Mouse (Mus musculus) heart, postnatal 25 days (tissue): ENCODE data around the gene Gdi2. TPM values are rescaled to one million over a fixed set of nuclear protein-coding genes. Genes with fewer than 3 reads are reported as not detected.

Experiments used
- DNase-seq: peaks from one replicate; pipeline ENCODE4 v3.0.0; 2022; ENCODE audit warnings: low spot score
- intact Hi-C: fragments of 180-260 bp; cut with DNase I; formaldehyde crosslinking; loops from one replicate; pipeline ENCODE4 v1.15.1; 2025
- total RNA-seq, 2 experiments: library from RNA; stranded (reverse); gene quantifications; 2 replicates each; pipeline ENCODE4 v1.2.3; 2021

Gene Gdi2
- total RNA-seq, 2 experiments from 2014 or later: 241 to 258 TPM

GRCm38 (mm10) chr13:3544077-3544874 lies 6.4 kb downstream of the Gdi2 start:
- no peak for DNase-seq
- intact Hi-C loops: no loop called here

GRCm38 (mm10) chr13:3544925-3545324 lies 7.1 kb downstream of the Gdi2 start:
- intact Hi-C loops: no loop called here
- no peak for DNase-seq

DNA sequence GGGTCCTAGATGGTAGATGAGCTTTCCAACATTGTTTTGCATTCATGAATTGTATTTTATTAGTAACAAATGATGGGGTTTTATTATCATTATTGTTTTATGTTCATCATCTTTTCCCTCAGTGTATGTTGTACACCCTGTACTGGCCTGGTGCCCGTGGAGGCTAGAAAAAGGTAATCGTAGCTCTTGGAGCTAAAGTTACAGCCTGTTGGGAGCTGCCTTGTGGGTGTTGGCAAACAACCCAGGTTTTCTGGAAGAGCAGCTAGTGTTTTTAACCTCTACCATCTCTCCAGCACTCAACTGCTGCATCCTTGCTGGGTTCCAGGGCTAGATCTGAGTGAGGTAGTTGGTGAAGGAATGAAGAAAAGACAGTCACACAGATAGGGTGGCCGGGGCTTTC lies 9.5 kb downstream of the Gdi2 start:
- intact Hi-C loops: no loop called here
- no peak for DNase-seq

- intact Hi-C loops: no loop called here
- no peak for DNase-seq
Observed at GRCm38 (mm10) chr13:3547856-3548255, 10.0 kb downstream of the Gdi2 start.

GRCm38 (mm10) chr13:3563130-3563529 lies 25.3 kb downstream of the Gdi2 start:
- intact Hi-C loops: loop anchor here (10.0 kb wide), 1 partner anchor 158 kb away; no protein-coding TSS in a partner anchor
- DNase-seq: no peak

- no peak for DNase-seq
- intact Hi-C loops: loop anchor here (10.0 kb wide), 1 partner anchor 159 kb away; no protein-coding TSS in a partner anchor
Observed at GRCm38 (mm10) chr13:3563953-3564352, 26.1 kb downstream of the Gdi2 start.

DNA sequence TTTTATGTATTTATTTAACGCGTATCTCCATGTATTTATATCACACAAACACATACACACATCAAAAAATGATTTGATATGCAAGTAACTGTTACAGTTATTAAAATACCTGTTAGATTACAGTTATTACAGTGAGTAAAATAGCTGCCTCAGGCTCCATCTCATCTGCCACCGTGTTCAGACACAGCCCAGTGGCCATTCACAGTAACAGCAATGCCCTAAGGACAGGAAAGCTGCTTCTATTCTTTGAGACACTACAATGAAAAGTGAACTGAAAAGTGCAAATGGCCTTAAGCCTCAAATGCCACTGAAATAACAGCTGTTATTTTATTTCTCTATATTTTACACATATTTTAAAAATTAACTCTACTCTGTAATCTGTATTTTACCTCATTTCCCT lies 52.9 kb downstream of the Gdi2 start:
- intact Hi-C loops: loop anchor here (10.0 kb wide), 1 partner anchor 186 kb away; no protein-coding TSS in a partner anchor
- no peak for DNase-seq

DNA sequence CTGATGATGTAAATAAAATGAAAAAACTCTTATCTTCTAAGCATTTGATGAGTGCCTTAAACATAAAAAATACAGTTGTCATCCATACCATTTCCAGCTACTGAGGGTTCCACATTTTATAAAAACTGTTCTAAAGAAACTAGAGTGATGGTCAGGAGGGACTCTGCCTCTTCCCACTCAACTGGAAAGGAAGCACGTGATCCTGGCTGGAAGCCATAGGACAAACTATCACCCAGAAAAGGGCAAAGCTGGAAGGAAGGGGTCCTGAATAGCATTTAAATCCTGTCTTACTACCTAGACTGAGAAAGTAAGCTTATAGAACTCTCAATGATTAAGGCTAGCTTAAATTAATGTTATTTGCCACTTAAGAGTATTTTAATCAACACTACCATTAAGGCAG lies 56.4 kb downstream of the Gdi2 start:
- intact Hi-C loops: loop anchor here (10.0 kb wide), 1 partner anchor 190 kb away; no protein-coding TSS in a partner anchor

GRCm38 (mm10) chr13:3596232-3596631 lies 58.4 kb downstream of the Gdi2 start:
- intact Hi-C loops: loop anchor here (10.0 kb wide), 1 partner anchor 191 kb away; no protein-coding TSS in a partner anchor
- no peak for DNase-seq

More for the DNA sequence above, 56.4 kb downstream of the Gdi2 start:
- DNase-seq: no peak

DNA sequence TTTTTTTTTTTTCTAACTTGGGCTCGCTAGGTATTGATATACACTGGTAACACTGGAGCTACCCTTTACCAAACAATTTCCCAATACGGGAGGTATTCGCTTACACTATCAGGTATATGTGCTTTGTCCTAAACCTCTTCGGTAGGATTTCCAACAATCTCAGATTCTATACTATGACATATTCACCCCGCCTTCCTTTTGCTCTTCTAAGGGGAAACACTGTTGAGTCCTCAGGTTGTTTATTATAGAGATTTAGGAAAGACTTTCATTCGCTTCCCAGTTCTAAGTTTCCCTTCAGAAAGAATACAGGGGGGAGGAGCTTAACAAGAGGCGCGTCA lies 71.9 kb downstream of the Gdi2 start:
- intact Hi-C loops: loop anchor here (2.0 to 5.0 kb wide), 2 partner anchors 25 to 72 kb away; partner anchors contain the start of genes Asb13 and Gdi2

DNA sequence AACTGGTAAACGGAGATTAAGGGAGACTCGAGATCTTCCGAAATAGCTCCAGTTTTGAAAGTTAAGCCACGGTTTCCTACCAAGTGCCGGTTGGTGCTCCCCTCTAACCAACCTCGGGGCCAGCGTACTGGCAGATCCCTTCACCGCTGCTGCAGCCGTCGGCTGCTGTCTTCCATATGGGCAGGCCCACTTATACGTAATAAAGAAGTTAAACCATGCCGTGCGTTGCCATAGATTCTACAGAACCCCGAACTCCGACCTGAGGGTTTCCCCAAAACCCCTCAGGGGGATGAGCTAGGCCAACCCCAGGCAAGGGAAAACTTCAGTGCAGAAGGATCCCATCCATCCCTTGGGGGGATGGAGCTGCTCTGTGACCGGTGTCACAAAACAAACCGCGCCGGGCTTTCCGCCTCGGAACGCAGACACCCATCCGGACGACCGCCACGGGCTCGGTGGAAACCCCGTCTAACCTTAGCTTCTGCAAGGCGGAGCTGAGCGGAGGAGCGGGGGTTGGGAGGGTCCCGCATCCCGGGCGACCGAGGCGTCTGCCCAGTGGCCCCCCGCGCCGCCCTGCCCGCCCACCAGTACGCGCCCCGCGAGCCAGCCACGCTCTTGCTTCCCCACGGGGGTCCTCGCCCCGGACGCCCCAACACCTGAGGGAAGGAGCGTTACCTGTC lies 72.4 kb downstream of the Gdi2 start:
- DNase-seq: peak; percentile 7
- intact Hi-C loops: loop anchor here (2.0 to 5.0 kb wide), 2 partner anchors 25 to 73 kb away; partner anchors contain the start of genes Asb13 and Gdi2

More for the DNA sequence above, 71.9 kb downstream of the Gdi2 start:
- no peak for DNase-seq

DNA sequence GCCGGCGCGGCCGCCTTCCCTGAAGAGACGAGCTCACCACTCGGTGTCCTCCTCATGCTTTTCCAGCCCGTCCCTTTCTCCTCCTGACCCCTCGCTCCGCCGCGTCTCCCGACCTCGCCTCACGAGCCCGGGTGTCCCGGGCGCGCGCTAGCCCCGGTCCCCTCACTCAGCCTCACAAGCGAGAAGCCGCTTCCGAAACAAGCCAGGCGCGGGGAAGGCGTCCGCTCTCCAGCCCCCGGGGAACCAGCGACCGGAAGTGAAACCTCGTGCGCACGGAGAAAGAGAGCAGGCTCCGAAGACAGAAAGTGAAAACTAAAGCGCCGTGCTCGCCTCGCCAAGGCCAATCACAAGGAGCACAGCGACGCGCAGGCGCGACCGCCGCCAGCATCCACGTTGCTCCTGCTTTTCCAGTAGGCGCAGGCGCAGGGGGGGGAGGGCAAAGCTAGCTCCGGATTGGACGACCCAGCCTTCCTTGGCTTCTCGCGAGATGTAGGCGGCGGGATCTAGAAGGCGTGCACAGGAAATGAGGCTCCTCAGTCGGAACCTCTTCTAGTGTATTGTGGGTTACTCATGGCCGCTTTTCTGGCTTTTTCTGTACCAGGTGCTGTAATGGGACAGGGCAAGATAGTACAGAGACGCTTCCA lies 73.1 kb downstream of the Gdi2 start, which contains the start of gene Fam208b:
TSS of gene Fam208b (minus strand) at position 314 of the 644 bp plus-strand sequence.
- DNase-seq: peak; percentile 97
- intact Hi-C loops: loop anchor here (2.0 to 5.0 kb wide), 2 partner anchors 24 to 74 kb away; partner anchors contain the start of genes Asb13 and Gdi2

Other genes starting within 250 kb of the Gdi2 start
- gene Fam208b, start 73.0 kb downstream of the Gdi2 start, total RNA-seq: 10 to 100 TPM; 11.1 to 13.1 TPM
- 1 to 10 TPM; 7.0 to 9.6 TPM for gene Asb13, start 96.0 kb downstream of the Gdi2 start, total RNA-seq